Mouse (Mus musculus) retina, embryonic 14.5 days (tissue): Measurements from ENCODE around the gene Cep295nl.

ENCODE experiments used
- DNase-seq: peaks from one replicate; pipeline ENCODE4 v3.0.0-alpha.2; 2015; ENCODE audit warnings: low spot score

Cep295nl gene

DNA sequence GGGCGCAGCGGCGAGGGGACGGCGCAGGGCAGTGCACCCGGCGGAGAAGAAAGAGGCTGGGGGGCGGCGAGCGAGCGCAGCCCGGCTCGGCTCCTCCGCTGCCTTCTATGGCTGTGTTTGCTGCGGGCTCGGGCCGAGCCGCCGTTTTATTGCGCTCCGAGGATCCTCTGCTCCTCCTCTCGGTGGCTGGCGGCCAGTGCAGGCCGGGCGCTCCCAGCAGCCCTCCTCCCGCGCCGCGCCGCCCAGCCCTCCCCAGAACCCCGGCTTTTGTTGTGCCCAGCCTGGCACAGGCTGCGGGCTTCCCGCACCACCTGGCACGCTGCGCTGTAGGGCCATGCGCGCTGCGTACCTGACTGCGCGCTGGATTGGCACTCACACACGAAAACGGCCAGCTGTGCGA is 12.9 kb upstream of the Cep295nl start:
- DNase-seq = peak; percentile 87

DNA sequence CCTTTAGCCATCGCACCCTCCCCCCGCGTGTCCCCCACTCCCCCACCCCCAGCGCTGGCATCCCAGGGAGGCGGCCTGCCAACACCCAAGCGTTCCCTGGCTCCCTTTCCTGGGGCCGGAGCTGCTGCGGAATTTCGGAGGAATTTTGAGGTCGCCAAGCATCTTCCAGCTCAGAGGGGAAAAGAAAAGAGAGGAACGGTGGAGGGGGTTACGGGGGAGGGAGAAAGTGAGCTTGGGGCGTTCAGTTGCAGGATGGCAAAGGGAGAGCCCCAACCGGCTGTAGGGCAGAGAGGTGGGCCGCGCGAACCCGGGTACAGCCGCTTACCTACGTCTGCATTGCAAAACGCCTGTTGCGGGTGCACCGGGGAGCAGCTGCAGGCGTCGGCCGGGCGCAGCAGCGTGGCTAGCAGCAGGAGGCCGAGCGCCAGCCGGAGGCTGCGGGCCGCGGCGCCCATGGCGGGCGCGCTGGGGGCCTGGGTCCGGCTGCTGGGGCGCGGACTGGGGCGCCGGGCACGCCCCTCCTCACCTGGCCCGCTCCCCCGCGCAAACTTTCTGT is 12.4 kb upstream of the Cep295nl start:
- DNase-seq = no peak

DNA sequence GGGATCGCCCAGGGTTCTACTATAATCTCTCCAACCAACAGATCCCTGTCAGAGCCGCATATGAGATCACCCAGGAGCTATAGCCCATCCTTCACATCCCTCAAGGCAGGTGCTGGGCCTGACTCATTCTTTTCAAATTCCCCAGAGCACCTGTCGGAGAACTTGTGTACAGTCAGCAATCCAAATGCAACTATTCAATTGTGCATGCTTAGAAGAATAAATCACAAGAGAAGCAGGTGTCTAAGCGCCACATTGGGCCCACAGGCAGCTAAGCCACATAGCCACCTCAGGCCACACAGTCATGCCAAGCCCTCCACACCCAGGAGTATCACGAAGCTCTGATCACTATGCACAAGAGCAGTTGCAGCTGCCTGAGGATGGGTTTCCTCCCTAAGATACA is 7.2 kb upstream of the Cep295nl start:
- no peak for DNase-seq

DNA sequence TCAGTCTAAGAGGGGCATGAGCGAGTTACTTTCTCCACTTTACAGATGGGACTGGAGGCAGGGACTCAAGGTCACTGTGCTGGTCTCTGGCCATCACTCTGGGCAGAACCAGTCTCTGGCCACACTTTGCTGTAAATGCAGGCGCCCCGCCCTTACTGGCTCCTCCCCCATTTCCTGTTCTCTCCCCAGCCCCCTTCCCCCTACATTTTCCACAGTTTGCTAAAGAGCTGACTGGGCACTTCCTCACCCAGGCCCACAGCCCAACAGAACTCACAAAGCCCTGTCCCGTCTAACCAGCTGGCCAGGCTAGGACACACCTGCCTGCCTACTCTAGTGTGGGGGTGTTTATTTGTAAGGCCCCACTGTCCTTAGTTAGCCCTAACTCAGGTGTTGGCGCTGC is 6.6 kb upstream of the Cep295nl start:
- no peak for DNase-seq

DNA sequence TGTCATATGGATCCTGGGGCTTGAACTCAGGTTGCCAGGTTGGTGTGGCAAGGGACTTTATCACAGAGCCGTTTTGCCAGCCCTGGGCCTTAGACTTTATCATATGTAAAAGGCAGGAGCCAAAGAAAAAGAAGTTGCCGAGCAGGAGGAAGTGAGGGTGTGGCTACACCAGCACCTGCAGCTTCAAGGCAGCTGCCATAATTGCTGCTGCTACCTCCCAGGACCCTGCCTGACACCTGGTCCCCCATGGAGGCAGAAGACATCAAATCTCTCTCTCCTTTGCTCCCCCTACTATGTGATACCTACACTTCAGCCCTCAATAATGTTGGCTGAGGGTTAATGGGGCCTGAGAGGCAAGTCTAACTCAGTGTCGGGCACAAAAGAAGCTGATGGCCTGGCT is 6.1 kb upstream of the Cep295nl start:
- no peak for DNase-seq

DNA sequence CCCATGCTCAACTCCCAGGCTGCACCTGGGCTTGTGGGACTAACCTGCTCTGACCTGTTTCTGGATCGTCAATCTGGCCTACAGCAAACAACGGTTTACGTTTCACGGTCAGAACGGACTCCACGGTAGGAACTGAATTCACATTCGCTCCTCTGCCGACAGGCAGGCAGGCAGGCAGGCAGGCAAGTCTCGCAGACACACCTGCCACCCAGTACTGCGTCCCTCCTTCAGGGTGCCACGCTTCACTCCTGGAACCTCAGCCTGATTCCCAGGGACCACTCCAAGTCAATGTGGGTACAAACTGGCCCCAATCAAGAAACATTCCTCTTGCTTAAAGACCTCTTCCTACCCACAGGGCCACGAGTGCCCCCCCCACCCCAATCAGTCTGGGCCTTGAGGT is 5.6 kb upstream of the Cep295nl start:
- DNase-seq = no peak

DNA sequence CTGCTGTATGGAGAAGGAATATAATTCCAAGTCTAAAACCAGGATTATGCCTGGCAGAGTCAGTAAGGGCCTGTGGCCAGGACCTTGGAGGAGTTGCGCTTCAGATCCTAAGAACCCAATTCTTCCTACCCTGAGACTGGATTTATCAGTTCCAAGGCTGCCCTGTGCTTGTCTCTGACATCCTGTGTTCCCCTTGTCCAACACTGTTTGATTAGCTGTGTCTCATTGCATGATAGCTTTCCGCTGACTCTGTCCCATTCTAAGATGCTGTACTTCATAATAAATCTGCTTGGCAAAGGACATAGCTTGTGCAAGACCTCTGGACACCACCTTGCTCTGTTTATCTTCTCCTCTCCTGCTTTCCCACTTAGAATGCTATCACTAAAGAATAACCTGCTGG is 5.1 kb upstream of the Cep295nl start:
- no peak for DNase-seq

DNA sequence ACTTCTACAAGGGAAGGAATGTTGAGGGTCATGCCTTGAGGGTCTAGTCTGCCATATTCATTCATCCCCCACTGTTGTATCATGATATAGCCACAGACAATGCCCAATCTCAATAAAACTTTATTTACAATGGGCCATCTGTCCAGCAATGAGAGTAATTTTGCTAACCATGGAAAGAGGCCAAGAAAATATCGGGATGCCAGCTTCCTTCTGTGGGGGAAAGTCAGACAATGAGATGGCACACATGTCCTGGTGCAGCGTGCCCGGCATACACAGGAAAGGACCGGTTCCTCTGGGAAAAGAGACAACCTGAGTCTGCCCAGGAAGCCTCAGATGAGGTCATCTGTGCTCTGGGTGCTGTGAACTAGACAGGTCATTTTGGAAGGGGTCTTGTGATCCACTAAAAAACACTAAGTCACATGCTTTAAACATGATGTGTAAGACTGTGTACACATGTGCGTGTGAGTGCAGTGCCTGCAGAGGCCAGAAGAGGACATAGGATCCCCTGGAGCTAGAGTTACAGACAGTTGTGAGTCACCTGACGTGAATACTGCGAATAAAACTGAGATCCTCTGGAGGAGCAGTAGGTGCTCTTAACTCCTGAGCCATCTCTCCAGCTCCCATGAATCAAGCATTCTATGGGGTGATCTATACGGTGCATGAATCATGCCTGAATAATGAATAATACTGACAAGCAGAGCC is 4.2 kb upstream of the Cep295nl start:
- DNase-seq = no peak

DNA sequence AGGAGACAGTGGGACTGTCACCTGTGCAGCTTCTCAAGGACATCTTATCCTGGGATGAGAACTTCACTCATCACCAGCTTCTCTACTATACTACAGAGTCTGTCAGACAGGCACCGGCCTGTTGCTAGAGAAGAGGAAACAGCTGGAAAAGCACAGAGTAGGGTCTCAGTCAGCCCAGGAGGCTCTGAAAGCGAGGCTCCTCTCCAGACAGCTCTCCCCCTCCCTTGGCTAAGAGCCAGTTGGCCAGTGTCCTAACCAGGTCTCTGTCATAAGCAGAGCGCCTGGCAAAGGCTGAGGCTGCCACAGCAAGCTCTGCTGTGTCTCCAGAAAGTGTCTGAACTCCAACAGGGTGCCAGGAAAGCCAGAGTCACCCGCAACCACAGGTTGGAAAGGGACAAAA is 3.4 kb upstream of the Cep295nl start:
- no peak for DNase-seq

DNA sequence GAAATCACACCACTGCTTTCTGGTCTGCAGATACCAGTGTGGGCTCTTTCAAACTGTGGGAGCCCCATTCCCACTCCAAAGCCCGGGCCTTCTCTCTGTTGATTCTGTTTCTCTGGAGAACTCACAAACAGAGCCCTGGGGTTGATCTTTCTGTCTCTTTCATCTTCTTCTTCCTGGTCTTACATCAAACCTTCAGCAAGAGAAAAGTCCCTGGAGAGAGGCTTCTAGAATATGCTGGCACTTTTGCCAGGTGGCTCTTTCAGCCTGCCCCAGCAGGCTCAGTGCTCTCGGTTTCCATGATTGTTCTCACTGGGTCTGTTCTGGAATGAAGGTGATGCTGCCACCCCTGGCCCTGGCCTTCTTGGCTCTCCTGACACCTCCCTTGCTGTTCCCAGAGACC is 1.3 kb upstream of the Cep295nl start:
- no peak for DNase-seq

DNA sequence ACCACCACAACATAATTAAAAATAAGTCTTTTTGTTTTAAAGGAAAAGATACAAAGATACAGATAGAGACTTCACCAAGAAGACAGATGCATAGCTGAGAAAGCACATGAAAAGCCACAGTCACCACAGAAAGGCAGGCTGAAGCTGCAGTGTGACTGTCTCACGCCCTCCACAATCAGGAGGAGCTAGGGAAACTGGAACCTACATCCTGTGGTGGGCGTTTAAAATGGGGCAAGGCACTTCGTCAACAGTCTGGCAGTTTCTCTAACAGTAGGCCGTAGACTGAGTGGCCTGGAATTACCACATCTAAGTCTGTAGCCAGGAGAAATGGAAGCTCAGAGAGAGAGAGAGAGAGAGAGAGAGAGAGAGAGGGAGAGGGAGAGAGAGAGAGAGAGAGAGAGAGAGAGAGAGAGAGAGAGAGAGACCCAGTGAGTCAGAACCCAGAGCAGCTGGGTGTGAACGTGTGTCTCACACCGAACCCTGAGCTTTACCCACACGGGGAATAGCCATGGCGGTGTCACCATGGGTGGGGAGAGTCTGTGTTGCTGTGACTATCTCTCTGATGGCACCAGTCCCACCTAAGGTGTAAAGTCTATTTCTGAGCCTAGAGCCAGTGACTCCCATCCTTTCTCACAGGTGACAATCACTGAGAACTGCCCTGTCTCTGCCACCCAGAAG is 4.7 kb downstream of the Cep295nl start:
- no peak for DNase-seq

DNA sequence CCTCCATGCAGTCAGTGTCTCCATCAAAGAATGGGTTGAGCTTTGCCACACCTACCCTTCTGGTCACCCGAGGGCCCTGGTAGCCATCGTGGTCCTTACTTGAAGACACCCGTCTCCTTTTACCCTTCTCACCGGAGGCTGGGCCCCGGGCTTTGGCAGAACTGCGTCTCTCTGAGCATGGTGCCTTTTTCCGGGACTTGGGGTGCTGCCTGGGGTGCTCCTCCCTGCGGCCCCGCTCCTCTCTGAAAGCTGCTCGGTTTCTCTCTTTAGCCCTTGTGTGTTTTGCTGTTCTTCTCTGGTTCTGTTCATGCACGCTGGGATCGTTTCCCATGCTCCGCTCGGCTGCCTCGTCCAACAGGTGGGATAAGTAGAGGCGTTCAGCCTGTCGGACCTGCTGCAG is 8.9 kb downstream of the Cep295nl start:
- DNase-seq = no peak

DNA sequence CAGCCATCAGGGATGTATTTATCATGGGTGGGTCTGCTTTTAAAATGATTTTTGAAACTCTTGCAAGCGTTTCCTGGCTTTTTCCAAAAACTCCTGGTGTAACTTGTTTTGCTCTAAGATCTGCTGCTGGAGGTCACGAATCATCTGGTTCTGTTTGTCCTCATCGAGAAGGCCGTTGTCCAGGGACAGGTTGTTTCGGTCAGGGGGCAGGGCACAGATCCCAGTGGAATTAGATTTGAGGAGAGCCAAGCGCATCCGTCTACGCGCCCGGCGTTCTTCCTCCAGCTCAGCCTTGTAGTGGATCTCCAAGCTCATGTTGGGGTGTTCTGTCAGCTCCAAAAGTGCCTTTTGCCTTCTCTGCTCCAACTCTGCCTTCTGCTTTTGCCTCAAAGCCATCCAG is 9.9 kb downstream of the Cep295nl start:
- no peak for DNase-seq

DNA sequence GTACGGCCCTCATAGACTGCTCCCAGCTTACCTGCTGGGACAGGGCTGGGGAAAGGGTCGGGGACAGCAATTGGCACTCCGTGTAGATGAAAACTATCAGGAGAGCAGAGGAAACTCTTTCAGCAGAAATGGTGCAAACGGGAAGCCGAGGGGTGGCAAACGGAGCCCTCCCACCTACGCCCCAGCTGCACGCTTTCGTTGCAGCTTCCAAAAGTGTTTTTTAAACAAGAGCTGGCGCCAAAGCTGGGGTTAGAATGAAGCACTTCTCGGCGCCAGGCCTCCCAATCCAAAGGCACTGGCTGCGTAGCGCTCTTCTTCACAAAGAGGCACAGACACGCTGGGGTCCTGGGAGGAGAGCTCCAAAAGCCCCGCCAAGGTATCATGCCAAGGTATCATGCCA is 11.5 kb downstream of the Cep295nl start:
- no peak for DNase-seq

DNA sequence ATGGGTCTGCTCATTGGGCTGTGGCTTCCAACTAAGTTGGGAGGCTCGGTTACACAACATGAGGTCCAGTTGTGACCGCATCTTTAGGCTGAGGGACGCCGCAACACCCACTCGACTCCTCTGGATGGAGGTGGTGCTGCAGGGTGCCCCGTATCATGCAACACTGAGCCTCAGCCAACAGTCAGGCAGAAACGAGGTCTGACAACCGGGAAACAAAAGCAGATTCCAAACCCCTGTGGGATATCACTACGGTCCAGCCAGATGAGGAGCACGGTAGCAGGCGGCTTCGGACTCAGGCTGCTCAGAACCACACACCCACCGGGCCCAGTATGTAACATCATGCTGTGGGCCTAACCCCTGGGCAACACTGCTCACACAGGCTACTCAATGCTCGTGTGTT is 11.9 kb downstream of the Cep295nl start:
- no peak for DNase-seq

DNA sequence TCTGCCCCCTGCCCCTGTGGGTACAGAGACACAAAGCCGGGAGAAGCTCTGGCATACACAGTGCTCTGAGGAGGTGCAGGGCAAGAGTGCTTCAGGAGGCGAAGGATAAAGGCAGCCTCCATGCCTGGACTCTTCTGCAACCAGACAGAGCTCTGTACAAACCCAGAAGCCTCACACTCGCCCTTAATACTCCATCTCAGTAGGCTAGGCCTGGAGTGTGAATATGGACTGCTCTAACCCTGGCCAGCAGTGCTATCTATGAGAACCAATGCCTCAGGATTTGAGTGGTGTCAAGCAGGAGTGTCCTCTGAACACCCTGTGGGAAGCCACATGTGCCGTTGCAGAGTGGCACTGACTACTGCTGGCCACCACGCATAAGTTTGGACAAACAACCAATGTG is 13.4 kb downstream of the Cep295nl start:
- no peak for DNase-seq

DNA sequence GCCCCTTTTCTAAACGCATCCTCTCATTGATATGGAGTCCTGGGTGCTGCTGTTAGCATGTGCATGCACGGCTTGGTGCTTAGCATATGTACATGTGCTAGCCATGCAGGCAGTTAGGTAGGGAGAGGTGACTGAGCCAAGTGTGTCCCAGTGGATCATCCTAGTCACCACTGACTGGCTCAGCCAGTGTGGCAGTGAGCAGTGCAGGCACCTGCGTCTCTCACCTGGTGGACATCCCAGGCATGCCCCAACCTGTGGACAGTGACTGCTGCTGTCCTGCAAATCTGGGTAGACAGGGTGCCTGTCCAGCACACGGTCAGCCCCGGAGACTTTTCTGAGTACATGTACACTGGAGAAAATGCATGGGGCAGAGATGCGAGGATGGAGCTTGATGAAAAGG is 13.8 kb downstream of the Cep295nl start:
- no peak for DNase-seq

DNA sequence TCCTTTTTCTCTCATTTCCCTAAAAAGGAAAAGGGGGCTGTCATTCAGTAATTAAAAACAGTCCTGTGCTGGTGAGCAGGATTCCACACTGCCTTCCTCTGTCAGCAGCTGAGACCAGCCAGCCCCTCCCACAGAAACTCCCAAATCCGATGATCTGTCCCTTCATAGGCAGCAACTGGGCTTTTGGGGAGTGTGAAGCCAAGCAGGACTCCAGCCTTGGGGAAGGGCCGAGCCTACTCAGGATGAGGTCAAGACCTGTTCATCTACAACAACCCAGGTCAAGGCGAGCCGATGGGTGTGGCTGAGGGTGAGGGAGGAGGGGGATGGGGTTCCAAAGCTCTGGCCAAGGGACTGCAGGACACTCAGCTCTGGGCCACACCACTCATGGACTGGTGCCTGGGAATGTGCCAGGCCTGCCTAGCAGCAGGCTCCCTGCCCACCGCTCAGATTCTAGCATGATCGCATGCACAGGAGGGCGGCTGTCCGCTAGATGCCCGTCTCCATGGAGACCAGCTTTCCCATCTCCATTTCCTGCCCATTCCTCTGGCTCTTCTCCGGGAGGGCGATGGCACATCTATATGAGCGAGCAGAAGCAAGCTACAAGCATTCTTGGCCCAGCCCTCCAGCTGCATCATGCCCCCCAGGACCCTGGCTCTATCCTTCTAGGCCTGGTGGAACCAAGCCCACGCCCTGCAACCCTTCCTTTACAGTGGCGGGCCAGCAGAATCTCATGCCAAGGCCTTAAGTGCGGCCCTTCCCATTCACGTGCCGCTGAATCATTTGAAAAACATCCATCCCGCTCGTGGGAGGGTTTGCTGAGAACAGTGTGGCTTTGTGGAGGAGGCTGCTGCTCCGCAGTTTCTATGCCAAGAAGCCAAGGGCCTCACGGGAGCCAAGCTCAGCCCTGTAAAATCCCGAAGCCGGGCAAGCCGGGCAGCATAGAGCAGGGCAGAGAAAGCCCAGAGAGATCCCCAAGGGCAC is 15.0 kb downstream of the Cep295nl start:
- DNase-seq = no peak

DNA sequence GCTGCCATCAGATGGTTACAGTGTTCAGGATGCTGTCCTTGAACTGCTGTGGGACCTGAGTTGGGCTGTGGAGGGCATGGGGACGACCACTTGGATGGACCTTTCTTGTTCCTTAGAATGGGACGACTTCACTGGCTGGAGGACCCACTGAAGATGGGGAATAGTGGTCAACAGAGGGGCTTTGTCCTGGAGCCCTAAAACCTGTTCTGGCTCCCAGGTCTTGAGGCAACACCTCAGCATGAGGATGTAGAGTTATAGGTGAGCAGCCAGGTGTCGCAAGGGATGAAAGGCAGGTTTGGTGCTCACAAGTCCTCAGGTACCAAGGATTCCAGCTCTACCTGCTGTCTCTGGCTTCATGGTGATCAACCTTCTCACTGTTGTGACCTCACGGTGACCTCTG is 15.8 kb downstream of the Cep295nl start:
- no peak for DNase-seq

DNA sequence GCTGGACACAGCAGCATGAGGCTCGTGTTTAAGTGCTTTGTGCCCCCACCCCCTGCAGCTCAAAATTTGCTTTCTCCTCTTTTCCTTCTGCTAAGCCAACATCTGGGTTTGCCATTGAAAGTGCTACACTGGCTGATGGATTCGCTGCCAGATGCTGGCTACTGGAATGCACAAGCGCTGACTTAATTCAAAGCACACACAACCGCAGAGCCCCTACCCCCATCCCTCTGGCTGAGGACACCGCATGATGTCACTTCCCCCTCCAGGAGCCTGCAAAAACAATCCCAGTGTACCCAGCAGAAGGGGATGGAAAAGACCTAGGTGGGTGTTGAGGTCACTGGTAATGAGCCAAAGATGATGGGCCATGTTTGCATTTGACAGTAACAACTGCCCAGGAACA is 17.8 kb downstream of the Cep295nl start:
- DNase-seq = no peak

DNA sequence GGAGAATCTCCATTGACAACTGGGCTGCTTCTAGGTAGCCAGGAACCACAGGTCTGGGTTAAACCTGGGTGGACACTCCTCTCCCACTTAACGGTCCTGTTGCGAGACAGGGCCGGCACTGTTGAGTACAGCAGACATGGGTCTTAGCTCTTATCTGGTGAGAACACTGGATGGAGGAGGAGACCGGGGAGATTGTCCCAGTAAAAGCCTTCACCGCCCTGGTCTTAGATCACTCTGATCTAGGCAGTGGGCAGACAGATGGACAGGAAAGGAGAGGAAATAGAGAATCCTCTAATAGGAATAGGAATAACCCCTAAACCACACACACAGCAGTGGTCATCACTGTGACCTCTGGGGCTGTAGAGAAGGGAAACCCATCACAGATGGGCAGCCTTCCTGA is 18.3 kb downstream of the Cep295nl start:
- no peak for DNase-seq

DNA sequence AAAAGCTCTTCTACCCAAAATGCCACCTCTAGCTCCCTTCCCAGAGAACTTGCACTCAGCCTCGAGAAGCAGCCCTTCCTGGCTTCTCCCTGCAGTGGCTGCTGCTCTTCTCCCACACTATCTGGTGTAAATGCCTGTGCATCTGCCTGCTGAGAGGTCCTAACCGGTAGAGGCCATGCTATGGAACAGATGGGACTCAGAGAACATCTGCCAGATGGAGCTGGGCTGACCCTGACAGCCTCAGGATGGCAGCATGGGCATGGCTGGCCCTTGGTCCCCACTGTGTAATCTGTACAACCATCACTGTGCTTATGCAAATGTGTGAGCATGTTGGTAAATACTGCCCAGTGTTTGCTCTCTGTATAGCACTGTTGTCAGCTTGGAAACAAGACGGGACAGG is 19.7 kb downstream of the Cep295nl start:
- peak; percentile 24 for DNase-seq

DNA sequence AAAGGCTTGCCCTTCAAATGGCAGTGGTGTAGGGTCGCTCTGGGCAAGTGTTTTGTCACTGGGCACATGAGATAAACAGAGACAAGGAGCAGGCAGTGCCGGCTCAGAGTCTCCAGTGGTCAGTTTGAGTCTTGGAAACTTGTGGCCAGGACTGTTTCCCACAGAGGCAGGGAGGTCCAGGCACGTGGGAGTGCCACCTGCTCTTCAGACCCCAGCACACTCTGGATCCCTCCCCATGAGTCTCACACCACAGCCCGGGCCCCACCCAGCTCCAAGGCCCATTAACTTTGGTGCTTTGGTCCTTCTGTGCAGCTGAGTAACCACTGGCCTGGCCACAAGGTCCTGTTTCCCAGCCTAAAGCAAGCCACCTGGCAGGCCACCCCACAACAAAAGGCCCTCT is 20.3 kb downstream of the Cep295nl start:
- DNase-seq = no peak
